Mouse (Mus musculus): ENCODE results near the gene Gaa.
A peak's percentile ranks its signal among the peaks of the same experiment; 100 is the strongest.
"Not testable (repeated sequence)": the region's sequence is repeated elsewhere in the genome, so short reads cannot be mapped to it uniquely, and the experiment has no call there.

Gene Gaa

GRCm38 (mm10) chr11:119267768-119268556, at the start of gene Gaa:
Gene Gaa (plus strand): TSS chr11:119267887.
- peak; percentile 93 for DNase-seq

DNA sequence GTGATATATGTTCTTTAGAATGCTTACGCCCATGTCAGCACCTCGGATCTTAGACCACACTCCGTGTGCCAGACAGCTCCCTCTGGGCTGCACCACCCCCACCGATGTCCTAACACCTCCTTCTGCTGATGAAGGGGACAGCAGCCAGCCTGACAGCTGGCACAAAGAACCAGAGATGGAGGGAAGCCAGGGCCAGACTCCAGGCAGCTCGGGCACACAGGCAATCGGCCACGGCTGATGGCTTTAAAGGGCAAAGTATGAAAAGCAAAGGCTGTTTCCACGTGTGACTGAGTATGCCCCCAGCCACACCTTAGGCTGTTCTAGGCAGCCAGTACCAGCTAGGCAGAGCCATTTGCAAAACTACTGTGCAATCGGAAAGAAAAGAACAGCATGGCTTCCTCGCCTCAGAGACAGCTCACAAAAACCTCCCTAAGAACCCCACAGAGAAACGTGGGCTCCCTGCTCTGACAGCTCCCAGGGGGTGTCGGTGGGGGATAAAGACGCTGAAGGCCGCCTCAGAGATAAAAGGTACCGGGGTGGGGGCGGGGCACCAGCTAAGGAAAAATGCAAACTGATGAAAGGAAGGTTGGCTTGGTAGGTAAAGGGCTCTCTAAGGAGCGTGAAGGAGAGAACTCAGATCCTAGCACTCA, 47.7 kb upstream of the Gaa start:
- no peak for DNase-seq

DNA sequence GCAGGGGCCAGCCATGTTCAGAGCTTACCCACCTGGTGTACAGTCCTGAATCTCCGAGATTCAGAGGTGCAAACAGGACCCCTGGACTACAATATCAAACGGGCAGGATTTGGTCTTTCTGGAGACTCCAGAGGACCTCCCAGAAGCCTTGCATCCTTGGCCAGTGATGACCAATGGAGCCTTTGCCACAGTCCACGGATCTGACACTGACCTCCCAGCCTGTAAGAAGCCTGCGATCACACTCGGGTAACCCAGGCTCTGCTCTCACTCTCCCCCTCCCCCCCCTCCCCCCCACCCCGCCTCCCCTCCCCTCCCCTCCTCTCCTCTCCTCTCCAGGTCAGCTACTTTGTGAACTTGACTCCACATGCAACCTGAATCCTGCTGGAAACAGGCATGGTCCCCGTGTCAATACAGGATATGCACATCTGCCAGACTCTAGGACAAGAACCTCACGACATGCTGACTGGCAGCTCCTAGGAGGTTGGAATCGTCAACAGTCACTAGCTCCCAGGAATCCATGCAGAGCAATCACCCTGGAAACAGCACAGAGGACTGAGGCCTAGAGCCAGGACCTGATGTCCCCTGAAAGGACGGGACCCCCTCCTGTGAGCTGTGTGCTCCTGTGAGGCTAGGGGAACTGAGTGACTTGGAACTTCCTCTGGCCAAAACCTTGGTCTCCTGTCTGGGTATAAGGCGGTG, 45.7 kb upstream of the Gaa start:
- no peak for DNase-seq

- no peak for DNase-seq
Measured at GRCm38 (mm10) chr11:119223124-119223890, 44.4 kb upstream of the Gaa start.

DNA sequence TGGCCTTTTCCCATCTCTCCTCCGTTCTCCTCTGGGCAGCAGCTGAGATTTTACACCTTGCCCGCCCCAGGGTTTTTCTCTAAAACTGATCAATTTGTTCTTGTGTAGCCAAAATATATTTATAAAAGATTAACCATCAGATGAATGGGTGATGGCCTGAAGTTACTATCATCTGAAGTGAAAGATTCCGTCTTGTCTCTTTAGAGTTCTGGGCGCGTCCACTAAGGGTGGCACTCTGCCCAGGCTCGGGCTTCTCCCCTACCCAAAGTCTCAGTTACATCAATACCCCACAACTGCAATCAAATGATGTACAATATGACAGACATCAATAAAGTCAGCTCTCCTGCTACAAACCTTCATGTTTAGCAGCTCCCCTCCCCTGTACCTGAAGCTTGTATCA, 42.8 kb upstream of the Gaa start:
- no peak for DNase-seq

GRCm38 (mm10) chr11:119225634-119226033, 42.1 kb upstream of the Gaa start:
- DNase-seq: no peak

DNA sequence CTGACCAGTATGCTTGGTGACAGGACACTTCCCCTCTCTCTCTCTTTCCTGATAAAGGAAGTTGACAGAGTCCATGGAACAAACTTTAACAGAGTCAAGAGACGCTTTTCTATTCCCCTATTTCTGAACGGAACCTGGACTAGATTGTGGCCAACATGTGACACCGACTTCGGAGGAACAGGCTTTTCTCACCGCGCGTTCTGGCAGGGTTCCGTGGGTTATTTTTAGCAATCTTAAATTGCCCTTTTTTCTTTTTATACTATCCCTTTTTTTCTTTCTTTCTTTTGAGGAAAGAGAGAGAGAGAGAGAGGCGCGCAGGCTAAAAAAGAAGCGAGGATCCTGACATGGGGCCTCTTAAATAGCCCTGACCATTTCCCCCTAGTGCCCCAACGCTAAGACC, 40.1 kb upstream of the Gaa start:
- DNase-seq: no peak

DNA sequence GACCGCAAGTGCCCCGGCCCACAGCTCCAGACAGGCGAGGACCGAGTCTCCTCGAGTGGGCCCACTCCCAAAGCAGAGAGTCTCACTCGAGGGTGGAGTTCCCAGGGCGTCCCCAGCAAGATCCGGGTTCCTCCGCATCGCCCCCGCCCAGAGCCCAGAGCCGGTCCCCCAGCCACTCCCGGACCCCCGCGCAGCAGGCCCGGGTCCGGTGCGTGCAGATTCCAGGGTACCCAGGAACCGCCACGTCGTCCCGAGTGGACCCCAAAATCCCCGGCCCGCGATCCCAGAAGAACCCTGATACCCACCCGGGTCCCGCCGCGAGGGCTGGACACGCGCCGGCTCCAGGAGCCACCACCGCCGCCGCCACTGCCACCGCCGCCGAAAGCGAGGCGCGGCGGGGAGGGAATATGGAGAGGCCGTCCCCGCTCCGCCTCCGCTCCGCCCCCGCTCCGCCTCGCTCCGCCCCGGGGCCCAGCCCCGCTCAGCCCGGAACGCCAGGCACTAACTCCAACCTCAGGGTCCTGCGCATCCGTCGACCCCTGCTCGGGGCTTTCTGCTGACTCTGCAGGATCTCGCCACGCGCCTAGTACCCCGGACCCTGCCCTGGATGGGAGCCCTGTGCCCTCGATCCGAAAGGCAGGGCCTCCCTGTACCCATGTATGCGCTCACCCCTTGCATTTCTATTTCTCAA, 39.5 kb upstream of the Gaa start, which contains the start of the genes Tbc1d16 and Ccdc40:
Gene Tbc1d16 (minus strand): TSS at position 409 of the 691 bp plus-strand sequence.
Gene Ccdc40 (plus strand): TSS at position 482 of the 691 bp plus-strand sequence.
- DNase-seq: peak; percentile 72

DNA sequence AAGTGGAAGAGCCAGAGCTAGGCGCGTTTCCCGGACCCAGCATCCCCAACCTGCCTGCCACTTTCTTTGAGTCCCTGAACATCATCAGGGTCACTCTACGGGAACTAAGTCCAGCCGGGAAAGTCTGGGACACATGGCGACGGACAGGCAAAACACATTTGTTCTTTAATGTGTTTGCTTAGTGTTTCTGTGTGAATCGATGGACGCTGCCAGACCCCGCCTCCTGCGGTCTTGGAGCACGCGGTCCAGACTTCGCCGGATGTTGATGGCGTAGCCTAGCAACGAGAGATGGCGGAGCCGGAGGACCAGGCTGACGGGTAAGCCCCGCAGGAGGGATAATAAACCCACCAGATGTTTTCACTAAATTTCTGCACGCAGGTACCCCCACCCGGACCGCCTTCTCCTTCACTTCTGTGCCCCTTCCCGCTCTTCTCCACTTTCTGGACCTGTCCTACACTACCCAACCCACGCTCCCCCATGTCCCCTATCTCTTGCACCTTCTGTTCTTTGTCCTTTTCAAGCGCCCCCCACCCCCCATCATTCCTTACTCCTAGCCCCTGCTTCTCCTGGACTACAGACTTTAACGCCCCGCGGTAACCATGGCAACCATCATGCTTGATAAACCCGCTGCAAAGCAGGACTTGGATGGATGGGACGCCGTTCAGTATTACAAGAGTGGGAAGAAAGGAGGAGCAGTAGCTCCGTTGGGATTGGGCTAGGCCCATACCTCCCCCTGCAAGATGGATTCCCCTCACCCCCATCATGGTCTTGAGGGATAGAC, 38.7 kb upstream of the Gaa start:
- peak; percentile 70 for DNase-seq

GRCm38 (mm10) chr11:119234770-119235169, 32.9 kb upstream of the Gaa start:
- DNase-seq: no peak

DNA sequence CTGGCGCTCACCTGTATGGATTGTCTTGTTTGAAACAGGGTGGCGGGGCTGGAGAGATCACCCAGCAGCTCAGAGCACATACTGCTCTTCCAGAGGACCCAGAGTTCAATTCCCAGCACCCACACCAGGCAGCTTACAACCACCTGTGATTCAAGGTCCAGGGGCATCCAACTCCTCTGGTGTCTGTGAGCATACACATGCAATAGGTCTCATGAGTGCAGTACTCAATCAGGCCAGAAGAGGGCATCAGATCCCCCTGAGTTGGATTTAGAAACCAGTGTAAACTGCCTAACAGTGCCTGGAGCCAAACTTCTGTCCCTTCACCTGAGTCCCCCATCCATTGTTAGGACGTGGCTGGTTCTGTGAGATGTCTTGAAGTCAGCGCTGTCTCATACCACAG, 32.1 kb upstream of the Gaa start:
- no peak for DNase-seq

DNA sequence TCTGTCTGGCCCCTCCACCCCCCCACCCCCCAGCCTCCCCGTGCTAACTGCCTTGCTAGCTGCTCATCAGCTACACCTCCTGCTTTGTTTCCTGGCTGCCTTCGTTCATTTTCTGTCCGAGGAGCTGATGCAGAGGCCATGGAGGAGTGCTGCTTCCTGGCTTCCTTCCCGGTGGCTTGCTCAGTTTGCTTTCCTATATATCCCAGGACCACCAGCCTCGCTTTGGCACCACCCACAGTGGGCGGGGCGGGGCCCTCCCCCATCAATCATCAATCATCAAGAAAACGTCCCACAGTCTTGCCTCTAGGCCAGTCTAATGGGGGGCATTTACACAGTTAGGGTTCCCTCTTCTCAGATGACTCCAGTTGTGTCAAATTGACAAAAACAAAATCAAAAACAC, 31.3 kb upstream of the Gaa start:
- DNase-seq: no peak

DNA sequence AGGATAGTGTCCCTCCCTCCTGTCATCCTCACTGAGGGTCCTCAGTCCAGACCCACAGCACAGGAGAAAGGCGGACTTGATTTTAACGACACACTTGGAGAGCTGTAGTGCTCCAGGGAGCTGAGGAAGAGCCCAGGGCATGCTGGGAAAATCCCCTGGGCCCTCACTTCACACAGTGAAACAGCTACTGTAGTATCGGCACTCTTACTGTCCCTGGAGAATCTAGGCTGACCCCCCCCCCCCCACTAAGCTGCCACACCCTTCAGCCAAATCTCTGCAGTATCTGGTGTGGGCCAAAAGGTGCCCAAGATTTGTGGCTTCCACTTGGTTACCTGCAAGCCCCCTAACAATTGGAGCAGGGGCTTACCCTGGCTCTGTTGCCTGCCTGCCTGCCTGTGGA, 30.7 kb upstream of the Gaa start:
- no peak for DNase-seq

DNA sequence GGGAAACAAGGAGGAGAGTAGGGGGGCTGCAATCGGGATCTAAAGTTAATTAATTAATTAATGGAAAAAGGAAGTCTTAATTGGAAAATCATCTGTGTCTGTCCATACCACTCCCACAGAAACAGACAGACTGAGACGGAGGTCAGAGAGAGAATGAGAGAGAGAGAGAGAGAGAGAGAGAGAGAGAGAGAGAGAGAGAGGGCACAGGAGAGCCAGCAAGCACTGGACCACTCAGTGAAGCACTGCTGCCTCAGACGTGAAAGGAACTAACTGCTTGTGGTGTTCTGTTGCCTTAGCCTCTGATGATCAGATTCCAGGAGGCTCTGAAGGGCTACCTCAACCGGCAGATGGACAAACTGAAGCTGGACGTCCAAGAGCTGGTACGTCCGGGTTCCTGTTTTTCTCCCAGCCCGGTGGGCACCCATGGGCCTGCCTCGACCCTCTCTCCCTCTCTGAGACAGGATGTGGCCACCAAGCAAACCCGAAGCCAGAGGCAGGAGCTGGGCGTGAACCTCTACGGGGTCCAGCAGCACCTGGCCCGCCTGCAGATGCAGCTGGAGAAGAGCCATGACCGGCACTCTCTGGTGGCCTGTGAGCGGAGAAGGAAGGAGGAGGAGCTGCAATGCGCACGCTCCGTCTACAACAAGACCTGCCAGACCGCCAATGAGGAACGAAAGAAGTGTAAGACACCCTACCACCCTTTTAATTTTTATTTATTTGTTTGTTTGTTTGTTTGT, 30.0 kb upstream of the Gaa start:
- DNase-seq: no peak

DNA sequence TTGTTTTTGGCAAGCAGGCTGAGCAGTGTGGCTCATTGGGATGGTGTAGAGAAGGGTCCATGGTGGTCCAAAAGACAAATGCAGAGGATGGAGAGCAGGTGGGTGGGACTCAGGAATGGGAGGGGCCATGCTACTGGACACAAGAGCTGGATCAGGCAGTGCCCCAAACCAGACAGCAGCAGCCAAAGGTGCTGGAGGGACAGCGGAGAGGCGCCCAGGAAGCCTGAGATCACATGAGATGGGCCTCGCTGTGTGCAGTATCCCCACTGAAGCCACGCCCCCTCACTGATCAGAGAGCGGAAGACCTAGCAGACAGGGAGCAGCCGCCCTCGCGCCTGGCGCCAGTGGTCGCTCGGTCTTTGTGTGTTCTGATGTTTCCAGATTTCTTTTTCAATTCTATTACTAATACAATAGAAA, 29.4 kb upstream of the Gaa start:
- no peak for DNase-seq

- no peak for DNase-seq
Measured at GRCm38 (mm10) chr11:119239480-119239879, 28.2 kb upstream of the Gaa start.

- not testable (repeated sequence) for DNase-seq
Measured at GRCm38 (mm10) chr11:119245543-119245942, 22.1 kb upstream of the Gaa start.

GRCm38 (mm10) chr11:119249011-119249410, 18.7 kb upstream of the Gaa start:
- no peak for DNase-seq

- no peak for DNase-seq
Measured at GRCm38 (mm10) chr11:119250998-119251397, 16.7 kb upstream of the Gaa start.

DNA sequence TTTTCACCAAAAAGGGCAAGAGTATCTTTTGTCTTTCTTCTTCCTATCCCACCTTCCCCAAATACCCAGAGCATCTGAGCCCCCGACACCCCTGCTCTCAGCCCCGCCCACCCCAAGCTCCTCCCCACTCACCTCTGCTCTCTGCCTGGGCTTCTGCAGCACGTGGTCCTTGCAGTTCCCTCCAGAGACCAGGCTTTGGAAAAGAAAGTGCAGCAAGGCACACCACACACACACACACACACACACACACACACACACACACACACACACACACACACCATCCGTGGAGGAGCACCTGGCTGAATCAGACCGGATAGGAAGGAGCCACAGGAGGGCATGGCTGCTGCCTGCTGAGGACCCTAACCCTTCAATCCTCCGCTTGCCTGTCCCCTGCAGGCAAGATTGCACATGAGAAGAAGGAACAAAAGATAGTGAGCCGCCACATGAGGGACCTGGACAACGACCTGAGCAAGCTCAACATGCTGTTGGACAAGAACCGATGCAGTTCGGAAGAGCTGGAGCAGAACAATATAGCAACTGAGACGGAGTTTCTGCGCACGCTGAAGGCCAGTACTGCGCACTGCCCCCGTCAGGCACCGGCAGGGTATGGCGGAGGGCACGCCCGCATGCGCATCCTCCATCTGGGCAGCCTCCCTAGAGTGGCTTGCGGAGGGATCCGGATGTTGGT, 14.7 kb upstream of the Gaa start:
- no peak for DNase-seq
